Mouse (Mus musculus) hindbrain, embryonic 16.5 days (tissue): ENCODE measurements around the gene Prm3. TPM values are rescaled to one million over a fixed set of nuclear protein-coding genes. Genes with fewer than 3 reads are reported as not detected.

Experiments
- ATAC-seq: fragments of 200-750 bp; cut with Nextera tagmentation; 2 replicates; pipeline ENCODE4 v1.8.0; 2017; ENCODE audit warnings: moderate TSS enrichment, moderate library complexity
- H3K27ac ChIP-seq: fragments of 300-500 bp; sonication (generic); 2 replicates; pipeline ENCODE4 v1.5.1; 2014; ENCODE audit warnings: low read depth, mild to moderate bottlenecking, control low read depth, low read length, moderate library complexity
- H3K27me3 ChIP-seq: fragments of 300-500 bp; sonication (generic); replicated peaks from 2 replicates; pipeline ENCODE4 v1.6.1; 2014; ENCODE audit warnings: low read length; ENCODE audit not compliant: control insufficient read depth, insufficient read depth
- H3K36me3 ChIP-seq: fragments of 300-500 bp; sonication (generic); 2 replicates; pipeline ENCODE4 v1.6.1; 2014; ENCODE audit warnings: mild to moderate bottlenecking, low read length, moderate library complexity, mixed read lengths; ENCODE audit not compliant: control insufficient read depth, insufficient read depth
- H3K4me1 ChIP-seq: fragments of 300-500 bp; sonication (generic); 2 replicates; pipeline ENCODE4 v1.6.1; 2014; ENCODE audit warnings: low read depth, low read length; ENCODE audit not compliant: control insufficient read depth, insufficient read depth
- H3K4me2 ChIP-seq: fragments of 300-500 bp; sonication (generic); 2 replicates; pipeline ENCODE4 v1.6.1; 2014; ENCODE audit warnings: mild to moderate bottlenecking, low read length, control low read depth, moderate library complexity
- H3K4me3 ChIP-seq: fragments of 300-500 bp; sonication (generic); 2 replicates; pipeline ENCODE4 v1.5.1; 2014; ENCODE audit warnings: mild to moderate bottlenecking, low read length, control low read depth, moderate library complexity
- H3K9ac ChIP-seq: fragments of 300-500 bp; sonication (generic); 2 replicates; pipeline ENCODE4 v1.6.1; 2014; ENCODE audit warnings: low read depth, mild to moderate bottlenecking, control low read depth, low read length, moderate library complexity
- H3K9me3 ChIP-seq: fragments of 300-500 bp; sonication (generic); 2 replicates; pipeline ENCODE4 v1.6.1; 2014; ENCODE audit warnings: mild to moderate bottlenecking, low read length, moderate library complexity; ENCODE audit not compliant: control insufficient read depth
- WGBS: fragments of 180-500 bp; shearing (Covaris S2); extraction: QIAGEN DNeasy Blood & Tissue Kit; methylation state at CpG from one replicate; pipeline ENCODE4 v1.1.7; 2014; 5-methylcytosine and 5-hydroxymethylcytosine counted together
- polyA plus RNA-seq: library from polyadenylated mRNA; unstranded; fragments of >200 nt; fragmentation: Nextera tagmentation; extraction: Ambion mirVana; gene quantifications from 2 replicates; pipeline ENCODE4 v1.2.1, GENCODE M21; 2015

The Prm3 gene
- polyA plus RNA-seq, 1 experiment from 2014 or later: not detected

DNA sequence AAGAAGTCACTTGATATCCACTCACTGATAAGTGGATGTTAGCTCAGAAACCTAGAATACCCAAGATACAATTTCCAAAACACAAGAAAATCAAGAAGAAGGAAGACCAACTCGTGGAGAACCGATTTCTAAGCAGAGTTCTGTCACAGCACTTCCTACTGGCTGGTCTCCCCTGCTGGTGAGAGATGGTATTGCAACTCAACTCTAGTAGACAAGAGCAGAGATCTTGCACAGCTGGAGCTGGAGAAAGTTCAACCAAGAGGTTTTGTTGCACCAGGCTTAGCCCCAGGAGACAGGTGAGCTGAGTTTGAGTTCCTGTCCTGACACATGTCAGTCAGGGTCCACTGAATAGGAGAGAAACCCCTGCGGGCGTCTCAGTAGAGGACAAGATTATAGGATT lies 23.6 kb downstream of the Prm3 start:
- Histone ChIP-seq H3K4me1 (no peaks in the 10 kb centered on the region), H3K9me3 (no peaks in the 10 kb centered on the region), H3K9ac (no peak overlapping the region), H3K4me3 (no peak overlapping the region), H3K27me3 (no peaks in the 10 kb centered on the region), H3K27ac (no peak overlapping the region), H3K36me3 (no peaks in the 10 kb centered on the region), H3K4me2 (no peak overlapping the region)
- WGBS: 48% methylated on average over 4 of the region's 4 CpGs
- ATAC-seq: no peak

DNA sequence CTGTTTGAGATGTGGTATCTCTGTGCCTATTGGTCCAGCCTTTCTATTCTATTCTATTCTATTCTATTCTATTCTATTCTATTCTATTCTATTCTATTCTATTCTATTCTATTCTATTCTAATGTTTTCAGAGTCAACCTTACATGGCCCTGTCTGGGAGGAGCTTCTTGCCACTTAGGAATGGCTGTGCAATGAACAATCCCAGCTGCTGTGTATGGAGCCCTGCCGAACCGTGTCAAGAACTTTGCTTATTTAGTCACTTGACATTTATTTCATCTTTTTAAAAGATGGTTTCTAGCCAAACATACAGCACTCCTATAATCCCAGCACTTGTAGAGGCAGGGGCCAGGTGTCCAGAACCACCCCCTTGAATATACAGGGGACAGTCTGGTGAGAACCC lies 26.4 kb downstream of the Prm3 start:
- Histone ChIP-seq H3K27ac (no peak overlapping the region), H3K36me3 (no peaks in the 10 kb centered on the region), H3K9me3 (no peaks in the 10 kb centered on the region), H3K27me3 (no peaks in the 10 kb centered on the region), H3K4me2 (no peak overlapping the region), H3K4me3 (no peak overlapping the region), H3K4me1 (no peaks in the 10 kb centered on the region; the same call in 1 of the 2 replicates), H3K9ac (no peak overlapping the region)
- WGBS: 57% methylated on average over 2 of the region's 2 CpGs
- no peak for ATAC-seq

DNA sequence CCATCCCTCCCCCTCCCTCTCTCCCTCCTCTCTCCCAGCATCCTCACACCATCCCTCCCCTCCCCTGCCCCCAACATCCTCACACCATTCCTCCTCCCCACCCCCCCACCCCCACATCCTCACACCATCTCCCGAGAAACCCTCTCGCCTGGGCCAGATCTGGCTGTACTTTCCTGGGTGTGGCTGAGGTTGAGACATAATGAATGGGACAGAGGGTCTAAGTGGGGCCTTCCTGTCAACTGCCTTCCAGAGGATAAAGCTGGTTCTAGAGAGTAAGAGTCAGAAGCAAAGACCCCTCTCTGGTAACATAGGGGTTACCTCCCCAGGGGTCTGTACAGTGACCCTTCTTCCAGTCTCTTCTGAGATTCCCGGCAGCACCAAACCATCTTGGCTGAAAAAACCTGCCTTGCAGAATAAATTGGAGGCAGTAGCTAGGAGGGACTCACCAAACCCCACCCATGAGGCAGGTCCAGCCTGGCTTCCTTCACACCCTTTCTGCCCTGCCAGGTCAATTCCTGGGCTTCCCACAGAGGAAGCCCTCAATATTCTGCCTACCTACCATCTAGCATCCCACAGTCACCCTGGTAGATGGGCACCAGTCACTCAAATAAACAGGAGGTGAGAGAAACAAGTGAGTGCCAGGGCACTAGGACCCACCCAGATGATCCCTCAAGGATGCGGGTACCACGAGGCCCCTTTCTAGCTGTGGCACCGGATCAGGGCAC lies 27.0 kb downstream of the Prm3 start:
- H3K27me3 ChIP-seq: no peaks in the 10 kb centered on the region
- no peak overlapping the region for H3K4me3 ChIP-seq
- 66% methylated on average over 6 of the region's 6 CpGs for WGBS
- no peak overlapping the region for H3K9ac ChIP-seq
- no peak overlapping the region for H3K27ac ChIP-seq
- no peaks in the 10 kb centered on the region; the same call in 1 of the 2 replicates for H3K4me1 ChIP-seq
- H3K36me3 ChIP-seq: no peaks in the 10 kb centered on the region
- no peaks in the 10 kb centered on the region for H3K9me3 ChIP-seq
- H3K4me2 ChIP-seq: no peak overlapping the region
- ATAC-seq: no peak

- H3K4me2 ChIP-seq: no peak overlapping the region
Measured at GRCm38 (mm10) chr16:10762569-10763180, 28.0 kb downstream of the Prm3 start.

GRCm38 (mm10) chr16:10761182-10761581 lies 29.5 kb downstream of the Prm3 start:
- Histone ChIP-seq H3K9ac (no peak overlapping the region), H3K27ac (no peak overlapping the region), H3K27me3 (no peaks in the 10 kb centered on the region), H3K4me1 (no peaks in the 10 kb centered on the region; the same call in 1 of the 2 replicates), H3K9me3 (no peaks in the 10 kb centered on the region), H3K4me2 (no peak overlapping the region), H3K36me3 (no peaks in the 10 kb centered on the region), H3K4me3 (no peak overlapping the region)
- WGBS: 73% methylated on average over 8 of the region's 8 CpGs
- ATAC-seq: no peak

More at GRCm38 (mm10) chr16:10762569-10763180, 28.0 kb downstream of the Prm3 start:
- WGBS: 65% methylated on average over 5 of the region's 5 CpGs
- Histone ChIP-seq H3K36me3 (no peaks in the 10 kb centered on the region), H3K9ac (no peak overlapping the region), H3K4me3 (no peak overlapping the region), H3K9me3 (no peaks in the 10 kb centered on the region), H3K4me1 (no peaks in the 10 kb centered on the region; the same call in 1 of the 2 replicates), H3K27ac (no peak overlapping the region), H3K27me3 (no peaks in the 10 kb centered on the region)
- no peak for ATAC-seq

DNA sequence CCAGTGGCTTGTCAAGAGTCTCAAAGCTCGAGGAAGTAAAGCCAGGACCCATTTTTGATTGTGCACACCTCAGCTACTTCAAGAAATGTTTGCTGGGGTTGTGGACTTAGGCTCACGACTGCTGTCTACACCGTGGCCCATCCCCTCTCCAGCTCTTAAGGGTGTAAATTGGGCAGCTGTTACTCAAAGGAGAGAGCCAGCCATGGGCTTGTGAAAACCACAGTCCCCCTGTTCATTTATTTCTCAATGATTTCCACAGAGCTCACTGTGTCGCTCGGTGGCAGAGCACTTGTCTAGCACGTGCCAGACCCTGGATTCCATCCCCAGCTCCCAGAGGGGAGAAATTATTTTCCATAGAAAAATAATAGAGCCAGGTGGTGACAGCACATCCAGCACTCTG lies 34.5 kb downstream of the Prm3 start:
- no peak overlapping the region for H3K4me2 ChIP-seq
- H3K36me3 ChIP-seq: no peaks in the 10 kb centered on the region
- H3K9ac ChIP-seq: no peak overlapping the region
- H3K4me1 ChIP-seq: no peaks in the 10 kb centered on the region; the same call in 1 of the 2 replicates
- H3K27me3 ChIP-seq: no peaks in the 10 kb centered on the region
- H3K9me3 ChIP-seq: no peaks in the 10 kb centered on the region
- H3K4me3 ChIP-seq: no peak overlapping the region
- no peak overlapping the region for H3K27ac ChIP-seq
- 68% methylated on average over 6 of the region's 6 CpGs for WGBS
- ATAC-seq: no peak

GRCm38 (mm10) chr16:10754521-10755296 lies 36.0 kb downstream of the Prm3 start:
- no peak; the same call in 1 of the 2 replicates for ATAC-seq
- 80% methylated on average over 3 of the region's 3 CpGs for WGBS
- Histone ChIP-seq H3K4me3 (no peak overlapping the region), H3K27me3 (no peaks in the 10 kb centered on the region), H3K27ac (no peak overlapping the region), H3K4me2 (no peak overlapping the region), H3K4me1 (peaks cover 2% of the 10 kb centered on the region), H3K36me3 (no peaks in the 10 kb centered on the region), H3K9ac (no peak overlapping the region), H3K9me3 (no peaks in the 10 kb centered on the region)

GRCm38 (mm10) chr16:10749824-10750223 lies 40.9 kb downstream of the Prm3 start:
- H3K4me3 ChIP-seq: no peak overlapping the region
- 50% methylated on average over 7 of the region's 7 CpGs for WGBS
- no peak overlapping the region for H3K27ac ChIP-seq
- peak; percentile 70 for ATAC-seq
- no peaks in the 10 kb centered on the region for H3K27me3 ChIP-seq
- H3K9ac ChIP-seq: 0 out of 2 replicates have a peak overlapping the region, but pooled peaks have one; percentile 3
- no peak overlapping the region for H3K4me2 ChIP-seq
- H3K36me3 ChIP-seq: no peaks in the 10 kb centered on the region
- H3K9me3 ChIP-seq: no peaks in the 10 kb centered on the region
- peaks cover 4% of the 10 kb centered on the region for H3K4me1 ChIP-seq

DNA sequence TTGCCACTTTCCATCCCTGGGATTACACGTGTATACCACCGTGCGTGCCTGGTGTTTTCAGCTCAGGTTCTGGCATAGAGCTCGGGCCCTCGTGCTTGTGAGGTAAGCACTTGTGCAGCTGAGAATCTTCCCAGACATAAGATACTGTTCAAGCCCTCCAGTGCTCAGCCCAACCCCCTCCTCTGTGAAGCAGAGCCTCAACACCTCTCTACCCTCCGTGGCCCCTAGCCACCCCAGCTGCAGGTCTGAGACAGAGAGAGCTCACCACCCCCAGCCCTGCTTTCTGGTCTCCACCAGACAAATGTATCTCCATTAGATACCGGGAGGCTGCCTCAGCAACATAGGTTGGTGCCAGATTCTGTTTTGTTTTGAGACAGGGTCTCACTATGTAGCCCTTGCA lies 41.5 kb downstream of the Prm3 start:
- no peaks in the 10 kb centered on the region for H3K27me3 ChIP-seq

More for the DNA sequence above, 41.5 kb downstream of the Prm3 start:
- Histone ChIP-seq H3K36me3 (no peaks in the 10 kb centered on the region), H3K4me1 (peaks cover 4% of the 10 kb centered on the region), H3K4me2 (no peak overlapping the region), H3K9ac (no peak overlapping the region), H3K9me3 (no peaks in the 10 kb centered on the region), H3K4me3 (no peak overlapping the region), H3K27ac (no peak overlapping the region)
- 71% methylated on average over 7 of the region's 7 CpGs for WGBS
- peak; percentile 17; the same call in 1 of the 2 replicates for ATAC-seq
